Mouse (Mus musculus): ENCODE measurements at regions not wholly inside any gene's neighbourhood (a gene's known extent, or its start where the extent isn't known, plus 50 kb on each side); places are given as distances from the start of the nearest gene placed in this dataset.
A peak's percentile ranks its signal among the peaks of the same experiment; 100 is the strongest.

DNA sequence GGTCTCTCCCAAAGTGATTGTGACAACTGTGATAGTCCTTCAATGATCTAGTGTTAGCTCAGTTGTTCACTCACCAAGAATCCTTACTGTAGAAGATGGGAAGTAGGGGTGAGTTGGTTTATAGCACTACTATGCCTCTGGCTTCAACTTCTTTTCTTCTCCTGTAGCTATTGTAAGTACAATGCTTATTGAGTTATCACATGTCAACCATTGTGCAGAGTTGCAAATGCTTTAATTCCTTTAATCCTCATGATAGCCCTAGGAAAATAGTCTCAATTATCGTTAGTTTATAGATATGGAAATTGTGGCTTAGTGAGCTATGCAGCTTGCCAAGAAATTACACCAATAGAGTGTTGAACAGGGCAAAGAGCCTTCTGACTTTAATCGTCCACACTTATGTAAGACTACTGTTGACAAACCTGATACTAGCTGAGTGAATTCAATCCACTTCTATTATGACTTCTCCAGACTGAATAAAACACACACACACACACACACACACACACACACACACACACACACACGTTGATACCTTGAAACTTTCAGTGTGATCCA lies 782.1 kb downstream of the Nova1 start:
- H3K27ac ChIP-seq (replicated peaks; ENCODE audit: low read depth, low read length) = no peak overlapping the region
- ATAC-seq (ENCODE audit: low FRiP score, low TSS enrichment) = peak; percentile 76; the same call in 1 of the 2 replicates
- H3K36me3 ChIP-seq (ENCODE audit: control insufficient read depth, insufficient read depth, low read length) = no peaks in the 10 kb centered on the region
- peak; percentile 53 for DNase-seq
- H3K9me3 ChIP-seq (ENCODE audit: control insufficient read depth, low read length) = no peaks in the 10 kb centered on the region
- no peaks in the 10 kb centered on the region for H3K27me3 ChIP-seq (ENCODE audit: control insufficient read depth, insufficient read depth, low read length)
- H3K4me2 ChIP-seq (ENCODE audit: low read length) = no peak overlapping the region
- WGBS = 31% methylated on average over 3 of the region's 3 CpGs
- no peak overlapping the region for H3K4me3 ChIP-seq (replicated peaks; ENCODE audit: low read depth, low read length)
- H3K9ac ChIP-seq (replicated peaks; ENCODE audit: low read length) = no peak overlapping the region
- H3K4me1 ChIP-seq (ENCODE audit: control insufficient read depth, insufficient read depth, low read length) = no peaks in the 10 kb centered on the region

DNA sequence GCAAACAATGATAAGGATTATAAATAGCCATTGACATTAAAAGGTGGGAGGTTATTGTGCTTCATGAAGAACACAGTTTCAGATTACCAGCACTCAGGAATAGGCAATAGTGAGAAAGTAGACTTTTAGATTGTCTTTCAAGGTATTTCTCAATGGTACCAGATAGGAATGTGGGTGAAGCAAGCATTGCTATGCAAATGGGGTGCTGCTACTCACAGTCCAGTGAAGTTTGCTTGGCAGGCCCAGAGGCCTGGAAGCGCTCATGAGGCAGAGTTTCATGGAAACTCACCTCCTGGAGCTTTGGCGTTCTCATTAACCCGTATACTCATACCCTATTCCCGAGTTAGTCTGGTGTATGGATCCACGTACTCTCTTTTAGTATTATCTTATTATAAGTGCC lies 793.5 kb downstream of the Nova1 start:
- peaks cover 8% of the 10 kb centered on the region; the same call in 1 of the 2 replicates for H3K4me1 ChIP-seq (ENCODE audit: control insufficient read depth, insufficient read depth, low read length)
- H3K4me3 ChIP-seq (replicated peaks; ENCODE audit: low read depth, low read length) = no peak overlapping the region
- no peaks in the 10 kb centered on the region for H3K36me3 ChIP-seq (ENCODE audit: control insufficient read depth, insufficient read depth, low read length)
- ATAC-seq (ENCODE audit: low FRiP score, low TSS enrichment) (no peak), DNase-seq (no peak)
- H3K27ac ChIP-seq (replicated peaks; ENCODE audit: low read depth, low read length) = no peak overlapping the region
- no peak overlapping the region for H3K9ac ChIP-seq (replicated peaks; ENCODE audit: low read length)
- H3K4me2 ChIP-seq (ENCODE audit: low read length) = no peak overlapping the region
- 88% methylated on average over 5 of the region's 5 CpGs for WGBS
- H3K27me3 ChIP-seq (ENCODE audit: control insufficient read depth, insufficient read depth, low read length) = no peaks in the 10 kb centered on the region
- no peaks in the 10 kb centered on the region for H3K9me3 ChIP-seq (ENCODE audit: control insufficient read depth, low read length)

DNA sequence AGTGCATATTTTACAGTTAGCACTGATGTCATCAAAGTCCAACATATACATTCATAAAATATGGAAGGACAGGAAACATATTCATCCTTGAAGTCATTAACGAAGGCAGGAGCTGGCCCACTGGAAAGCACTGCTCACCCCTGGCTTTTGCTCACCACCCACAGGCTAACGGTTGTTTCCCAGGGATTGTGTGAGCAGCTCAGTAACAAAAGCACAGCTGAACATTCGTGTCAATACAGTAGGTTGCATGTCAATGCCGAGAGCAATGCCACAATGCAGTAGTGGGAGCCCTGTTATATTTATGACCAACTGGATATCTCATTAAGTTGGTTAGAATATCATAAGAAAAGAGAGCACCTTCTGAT lies 797.2 kb downstream of the Nova1 start:
- no peak for ATAC-seq (ENCODE audit: low FRiP score, low TSS enrichment)
- Histone ChIP-seq H3K27me3 (ENCODE audit: control insufficient read depth, insufficient read depth, low read length) (no peaks in the 10 kb centered on the region), H3K4me3 (replicated peaks; ENCODE audit: low read depth, low read length) (no peak overlapping the region), H3K27ac (replicated peaks; ENCODE audit: low read depth, low read length) (peak overlapping the region; percentile 55; the same call in 1 of the 2 replicates), H3K36me3 (ENCODE audit: control insufficient read depth, insufficient read depth, low read length) (no peaks in the 10 kb centered on the region), H3K9me3 (ENCODE audit: control insufficient read depth, low read length) (no peaks in the 10 kb centered on the region), H3K4me1 (ENCODE audit: control insufficient read depth, insufficient read depth, low read length) (peaks cover 8% of the 10 kb centered on the region; the same call in 1 of the 2 replicates), H3K4me2 (ENCODE audit: low read length) (no peak overlapping the region), H3K9ac (replicated peaks; ENCODE audit: low read length) (no peak overlapping the region)
- 59% methylated on average over 4 of the region's 4 CpGs for WGBS
- DNase-seq = no peak

DNA sequence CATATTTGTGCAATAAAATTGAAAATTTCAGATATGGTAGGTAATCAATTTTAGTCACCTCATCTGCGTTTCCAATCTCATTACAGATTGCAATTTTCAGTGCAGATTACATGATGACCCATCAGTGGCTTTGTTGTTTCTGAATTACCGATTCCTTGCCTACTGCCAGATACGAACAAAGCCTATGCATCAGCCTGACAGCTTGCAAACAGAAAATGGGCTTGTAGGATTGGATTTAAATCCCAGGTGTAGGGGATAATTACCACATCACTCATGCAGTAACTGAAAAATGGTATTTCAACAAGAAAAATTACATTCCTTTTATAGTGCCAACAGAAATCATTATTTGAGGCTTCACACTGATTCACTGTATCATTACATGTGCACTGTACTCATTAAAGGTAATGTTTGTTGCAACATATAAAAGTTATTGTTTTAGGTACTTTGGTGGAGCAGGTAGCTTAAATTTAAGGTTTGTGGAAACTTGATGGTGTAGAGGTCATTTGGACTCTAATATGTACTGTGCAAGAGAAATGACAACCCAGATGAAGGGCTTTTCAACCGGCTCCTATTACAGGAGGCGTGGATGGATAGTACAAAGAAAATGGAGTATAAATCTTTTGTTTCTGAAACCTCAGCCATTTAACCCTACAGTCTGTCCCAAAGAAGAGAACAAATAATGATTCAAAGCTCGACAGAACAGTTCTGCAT lies 797.7 kb downstream of the Nova1 start:
- no peak overlapping the region for H3K4me2 ChIP-seq (ENCODE audit: low read length)
- H3K27ac ChIP-seq (replicated peaks; ENCODE audit: low read depth, low read length) = no peak overlapping the region
- no peaks in the 10 kb centered on the region for H3K36me3 ChIP-seq (ENCODE audit: control insufficient read depth, insufficient read depth, low read length)
- H3K27me3 ChIP-seq (ENCODE audit: control insufficient read depth, insufficient read depth, low read length) = no peaks in the 10 kb centered on the region
- no peak overlapping the region for H3K9ac ChIP-seq (replicated peaks; ENCODE audit: low read length)
- ATAC-seq (ENCODE audit: low FRiP score, low TSS enrichment) (no peak), DNase-seq (peak; percentile 40)
- WGBS = 61% methylated on average over 6 of the region's 6 CpGs
- H3K4me3 ChIP-seq (replicated peaks; ENCODE audit: low read depth, low read length) = no peak overlapping the region
- peaks cover 8% of the 10 kb centered on the region; the same call in 1 of the 2 replicates for H3K4me1 ChIP-seq (ENCODE audit: control insufficient read depth, insufficient read depth, low read length)
- H3K9me3 ChIP-seq (ENCODE audit: control insufficient read depth, low read length) = no peaks in the 10 kb centered on the region

DNA sequence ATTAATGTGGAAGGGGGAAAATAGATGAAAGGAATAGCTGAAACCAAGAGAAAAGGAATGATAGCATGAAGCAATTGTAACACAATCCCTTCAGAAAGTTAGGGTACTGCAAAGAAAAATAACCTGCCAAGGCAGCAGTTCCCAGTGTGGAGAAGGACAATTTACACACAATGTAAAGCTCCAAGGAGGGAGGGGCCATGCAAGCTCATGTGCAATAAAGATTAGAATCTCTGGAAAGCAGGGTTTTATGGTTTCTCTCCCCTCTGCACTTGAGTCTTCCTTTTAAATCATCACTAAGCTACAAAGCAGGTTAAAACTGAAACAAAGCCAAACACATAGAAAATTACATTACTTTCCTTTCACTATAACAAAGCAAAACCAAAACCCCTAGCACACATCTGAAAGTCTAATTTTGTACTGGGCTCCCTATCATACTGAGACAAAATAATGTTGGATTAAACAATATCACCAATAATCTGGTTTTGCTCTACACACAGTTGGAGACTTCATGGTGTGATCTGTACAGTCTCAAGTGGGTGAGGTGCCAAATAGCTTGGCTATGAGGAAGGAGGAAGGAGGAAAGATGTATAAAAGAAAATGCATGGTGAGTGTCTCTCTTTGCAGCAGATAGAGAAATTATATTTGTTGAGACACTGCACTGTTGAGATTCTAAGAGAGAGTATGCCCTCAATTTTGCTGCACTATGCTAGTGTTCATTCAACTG lies 840.9 kb downstream of the Nova1 start:
- Histone ChIP-seq H3K4me3 (replicated peaks; ENCODE audit: low read depth, low read length) (no peak overlapping the region), H3K4me1 (ENCODE audit: control insufficient read depth, insufficient read depth, low read length) (no peaks in the 10 kb centered on the region), H3K4me2 (ENCODE audit: low read length) (no peak overlapping the region), H3K9ac (replicated peaks; ENCODE audit: low read length) (no peak overlapping the region), H3K27ac (replicated peaks; ENCODE audit: low read depth, low read length) (0 out of 2 replicates have a peak overlapping the region, but pooled peaks have one; percentile 5), H3K27me3 (ENCODE audit: control insufficient read depth, insufficient read depth, low read length) (no peaks in the 10 kb centered on the region), H3K36me3 (ENCODE audit: control insufficient read depth, insufficient read depth, low read length) (no peaks in the 10 kb centered on the region), H3K9me3 (ENCODE audit: control insufficient read depth, low read length) (no peaks in the 10 kb centered on the region)
- ATAC-seq (ENCODE audit: low FRiP score, low TSS enrichment) (no peak), DNase-seq (no peak)

DNA sequence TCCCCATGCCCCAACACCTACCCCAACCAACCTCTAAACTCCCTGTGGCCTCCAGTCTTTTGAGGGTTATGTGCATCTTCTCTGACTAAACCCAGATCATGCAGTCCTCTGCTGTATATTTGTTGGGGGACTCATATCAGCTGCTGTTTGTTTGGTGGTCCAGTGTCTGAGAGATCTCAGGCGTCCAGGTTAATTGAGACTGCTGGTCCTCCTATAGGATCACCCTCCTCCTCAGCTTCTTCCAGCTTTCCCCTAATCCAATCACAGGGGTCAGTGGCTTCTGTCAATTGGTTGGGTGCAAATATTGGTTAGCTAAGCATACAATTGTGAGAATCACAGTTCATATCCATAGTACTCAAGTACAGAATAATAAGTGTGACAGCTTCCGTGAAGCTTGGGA lies 842.9 kb downstream of the Nova1 start:
- 88% methylated on average over 2 of the region's 2 CpGs for WGBS
- Histone ChIP-seq H3K36me3 (ENCODE audit: control insufficient read depth, insufficient read depth, low read length) (no peaks in the 10 kb centered on the region), H3K4me1 (ENCODE audit: control insufficient read depth, insufficient read depth, low read length) (peaks cover 2% of the 10 kb centered on the region), H3K27me3 (ENCODE audit: control insufficient read depth, insufficient read depth, low read length) (no peaks in the 10 kb centered on the region), H3K4me3 (replicated peaks; ENCODE audit: low read depth, low read length) (no peak overlapping the region), H3K9ac (replicated peaks; ENCODE audit: low read length) (no peak overlapping the region), H3K9me3 (ENCODE audit: control insufficient read depth, low read length) (no peaks in the 10 kb centered on the region), H3K27ac (replicated peaks; ENCODE audit: low read depth, low read length) (no peak overlapping the region), H3K4me2 (ENCODE audit: low read length) (no peak overlapping the region)
- no peak for ATAC-seq (ENCODE audit: low FRiP score, low TSS enrichment)
- no peak for DNase-seq

DNA sequence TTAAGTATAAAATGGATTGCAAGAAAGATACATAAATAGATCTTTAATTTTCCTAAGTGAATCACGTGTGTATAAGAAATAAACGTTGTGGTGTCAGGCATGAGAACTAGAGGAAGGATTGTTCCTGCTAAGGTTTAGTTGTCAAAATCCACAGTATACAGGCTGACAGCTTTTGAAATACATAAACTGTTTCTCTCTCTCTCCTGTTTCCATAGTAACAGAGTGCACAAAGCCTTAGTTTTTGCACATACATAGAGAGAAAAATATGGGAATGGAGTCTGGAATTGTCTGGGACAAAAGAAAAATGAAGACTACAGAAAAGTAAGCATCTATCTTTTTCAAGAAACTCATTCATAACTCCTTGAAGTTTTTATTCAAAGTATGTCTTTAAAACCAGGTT lies 848.3 kb downstream of the Nova1 start:
- no peaks in the 10 kb centered on the region for H3K36me3 ChIP-seq (ENCODE audit: control insufficient read depth, insufficient read depth, low read length)

DNA sequence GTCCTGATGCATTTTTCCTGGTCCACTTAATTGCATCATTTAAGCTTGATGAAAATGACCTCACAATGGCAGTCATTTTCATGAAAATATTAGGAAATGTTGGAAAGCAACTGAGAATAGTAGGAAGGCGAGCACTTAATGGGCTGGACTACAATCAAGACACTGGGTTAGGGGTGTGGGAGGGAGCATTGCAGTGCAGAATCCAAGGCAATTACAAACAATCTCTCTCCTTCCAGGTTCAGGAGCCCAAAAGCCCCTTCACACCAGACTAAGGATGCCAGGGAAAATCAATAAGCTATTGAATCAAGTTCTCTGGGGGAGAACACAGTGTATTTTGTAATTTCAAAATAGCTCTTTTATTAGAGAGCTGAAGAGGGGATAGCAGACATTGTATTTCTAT lies 848.8 kb downstream of the Nova1 start:
- no peak overlapping the region for H3K9ac ChIP-seq (replicated peaks; ENCODE audit: low read length)
- H3K4me2 ChIP-seq (ENCODE audit: low read length) = no peak overlapping the region
- ATAC-seq (ENCODE audit: low FRiP score, low TSS enrichment) (no peak), DNase-seq (peak; percentile 21)
- H3K27ac ChIP-seq (replicated peaks; ENCODE audit: low read depth, low read length) = peak overlapping the region; percentile 46; the same call in 1 of the 2 replicates
- 67% methylated on average over 1 of the region's 1 CpGs for WGBS
- H3K36me3 ChIP-seq (ENCODE audit: control insufficient read depth, insufficient read depth, low read length) = no peaks in the 10 kb centered on the region
- H3K27me3 ChIP-seq (ENCODE audit: control insufficient read depth, insufficient read depth, low read length) = no peaks in the 10 kb centered on the region
- H3K4me3 ChIP-seq (replicated peaks; ENCODE audit: low read depth, low read length) = no peak overlapping the region
- no peaks in the 10 kb centered on the region for H3K9me3 ChIP-seq (ENCODE audit: control insufficient read depth, low read length)
- peaks cover 7% of the 10 kb centered on the region for H3K4me1 ChIP-seq (ENCODE audit: control insufficient read depth, insufficient read depth, low read length)

More for the DNA sequence above, 848.3 kb downstream of the Nova1 start:
- no peaks in the 10 kb centered on the region for H3K9me3 ChIP-seq (ENCODE audit: control insufficient read depth, low read length)
- 27% methylated on average over 2 of the region's 2 CpGs for WGBS
- DNase-seq = peak; percentile 62
- H3K4me1 ChIP-seq (ENCODE audit: control insufficient read depth, insufficient read depth, low read length) = peaks cover 7% of the 10 kb centered on the region
- H3K9ac ChIP-seq (replicated peaks; ENCODE audit: low read length) = no peak overlapping the region
- H3K27ac ChIP-seq (replicated peaks; ENCODE audit: low read depth, low read length) = no peak overlapping the region
- no peak overlapping the region for H3K4me2 ChIP-seq (ENCODE audit: low read length)
- no peak for ATAC-seq (ENCODE audit: low FRiP score, low TSS enrichment)
- no peak overlapping the region for H3K4me3 ChIP-seq (replicated peaks; ENCODE audit: low read depth, low read length)
- no peaks in the 10 kb centered on the region for H3K27me3 ChIP-seq (ENCODE audit: control insufficient read depth, insufficient read depth, low read length)

All from midbrain, embryonic 14.5 days (tissue).